Mouse (Mus musculus): ENCODE measurements around the gene Foxd1.
A peak's percentile ranks its signal among the peaks of the same experiment; 100 is the strongest.

Foxd1 gene

DNA sequence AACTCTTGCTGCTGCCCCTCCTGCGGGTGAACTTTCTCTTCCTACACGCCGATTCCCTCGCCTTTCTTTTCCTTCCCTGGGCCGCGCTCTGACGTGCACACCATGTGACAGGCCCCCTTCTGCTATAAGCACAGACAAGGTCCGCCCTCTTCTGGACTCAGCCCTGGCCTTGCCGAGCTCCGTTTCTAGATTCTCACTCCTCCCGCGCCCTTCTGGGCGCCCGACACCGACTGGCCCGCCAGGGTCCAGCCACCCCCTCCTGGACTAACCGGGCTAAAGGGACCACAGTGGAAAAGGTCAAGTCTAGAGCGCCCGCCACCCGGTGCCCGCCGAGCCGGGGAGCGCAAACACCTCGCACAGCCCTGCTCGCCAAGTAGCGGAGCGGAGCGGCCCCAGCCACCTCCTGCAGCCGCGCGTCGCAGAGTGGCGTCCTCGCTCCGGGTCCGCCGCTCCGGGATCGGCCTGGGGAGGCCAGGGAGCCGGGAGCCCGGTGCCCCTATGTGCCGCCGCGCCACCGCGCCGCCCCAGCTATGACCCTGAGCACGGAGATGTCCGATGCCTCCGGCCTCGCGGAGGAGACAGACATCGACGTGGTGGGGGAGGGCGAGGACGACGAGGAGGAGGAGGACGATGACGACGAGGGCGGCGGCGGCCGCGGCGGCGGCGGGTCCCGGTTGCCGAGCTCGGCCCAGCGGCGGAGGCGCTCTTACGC lies at the start of gene Foxd1:
Gene Foxd1 (plus strand): TSS at position 153 of the 712 bp plus-strand sequence.
- DNase-seq = no peak

DNA sequence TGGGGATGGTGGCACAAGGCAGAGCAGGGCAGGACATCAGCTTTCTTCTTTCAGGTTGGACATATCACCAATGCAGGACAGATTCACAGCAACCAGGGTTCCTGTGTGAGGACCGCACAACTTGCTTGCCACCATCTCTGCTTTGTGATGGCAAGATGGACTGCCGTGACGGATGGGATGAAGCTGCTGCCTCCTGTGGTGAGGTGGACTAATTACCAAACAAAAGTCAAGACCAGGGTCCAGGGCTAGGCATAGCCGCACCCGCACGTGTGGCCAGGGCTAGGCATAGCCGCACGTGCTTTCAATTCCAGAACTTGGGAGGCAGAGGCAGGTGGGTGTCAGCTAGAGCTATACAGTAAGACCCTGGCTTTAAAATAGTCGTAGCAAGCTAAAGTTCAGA lies 48.8 kb upstream of the Foxd1 start:
- DNase-seq = no peak

- no peak for DNase-seq
Measured at GRCm38 (mm10) chr13:98306393-98306792, 47.6 kb upstream of the Foxd1 start.

DNA sequence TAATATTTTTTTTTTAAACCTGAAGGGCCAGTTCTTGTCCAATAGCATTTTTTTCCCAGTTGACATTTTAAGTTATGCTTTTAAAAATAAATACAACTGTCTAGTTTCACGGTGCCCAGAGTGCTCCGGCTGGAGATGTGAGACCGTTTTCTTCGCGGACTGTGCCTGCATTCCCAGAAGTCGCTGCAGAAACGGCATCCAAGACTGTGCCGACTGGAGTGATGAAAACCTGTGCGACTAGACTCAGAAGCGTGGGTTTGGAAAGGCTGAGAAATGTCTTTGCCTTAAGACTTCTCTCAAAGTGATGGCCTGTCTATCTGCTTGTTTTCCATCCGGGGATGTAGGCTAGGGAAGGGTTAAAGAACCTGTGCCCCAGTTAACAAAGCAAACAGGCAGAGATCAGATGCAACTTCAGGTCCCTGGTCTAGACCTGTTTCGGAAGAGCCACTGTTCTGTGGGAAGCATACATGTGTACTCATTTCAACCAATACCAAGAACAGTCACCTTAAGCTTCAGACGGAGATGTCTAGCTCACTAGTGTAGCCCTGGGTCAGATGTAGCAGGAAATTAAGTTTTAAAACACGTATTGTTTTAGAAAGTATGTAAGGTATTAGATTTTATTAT lies 47.1 kb upstream of the Foxd1 start:
- no peak for DNase-seq

GRCm38 (mm10) chr13:98308004-98308403 lies 46.0 kb upstream of the Foxd1 start:
- DNase-seq = no peak

GRCm38 (mm10) chr13:98308724-98309123 lies 45.3 kb upstream of the Foxd1 start:
- DNase-seq = no peak

DNA sequence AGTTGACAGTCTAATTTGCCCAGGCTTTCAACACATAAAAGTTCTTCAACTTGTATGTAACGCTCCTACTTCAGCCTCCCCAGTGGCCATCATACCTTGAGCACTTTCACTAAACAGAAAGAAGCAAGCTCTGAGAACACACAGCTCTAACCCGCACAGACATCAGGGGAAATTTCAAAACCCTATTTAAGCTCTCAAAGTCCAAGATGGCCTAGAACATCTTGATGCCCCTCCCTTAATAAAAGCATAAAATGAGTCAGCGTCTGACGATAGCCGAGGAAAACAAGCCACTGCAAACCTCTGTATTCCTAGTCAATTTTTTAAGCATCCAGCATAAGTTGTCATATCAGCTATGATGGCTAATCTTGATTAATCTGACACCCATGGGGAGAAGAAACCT lies 42.4 kb upstream of the Foxd1 start:
- no peak for DNase-seq

DNA sequence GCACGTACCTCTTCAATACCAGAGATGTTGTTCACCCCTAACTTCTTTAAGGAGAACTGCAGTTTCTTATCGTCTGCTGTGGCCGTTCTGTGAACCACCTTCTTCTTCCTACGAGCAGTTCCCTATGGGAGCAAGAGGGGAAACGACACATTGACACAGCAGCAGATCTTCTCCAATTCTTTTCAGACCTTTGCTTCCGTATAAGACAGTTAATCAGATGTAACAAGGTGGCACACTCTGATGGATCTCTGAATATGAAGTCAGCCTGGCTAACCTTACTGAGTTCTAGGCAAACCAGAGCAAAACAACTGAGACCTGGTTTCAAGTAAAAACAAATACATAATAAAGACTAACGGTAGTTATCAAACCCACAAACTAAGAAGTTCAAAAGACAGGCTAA lies 40.4 kb upstream of the Foxd1 start:
- DNase-seq = no peak

DNA sequence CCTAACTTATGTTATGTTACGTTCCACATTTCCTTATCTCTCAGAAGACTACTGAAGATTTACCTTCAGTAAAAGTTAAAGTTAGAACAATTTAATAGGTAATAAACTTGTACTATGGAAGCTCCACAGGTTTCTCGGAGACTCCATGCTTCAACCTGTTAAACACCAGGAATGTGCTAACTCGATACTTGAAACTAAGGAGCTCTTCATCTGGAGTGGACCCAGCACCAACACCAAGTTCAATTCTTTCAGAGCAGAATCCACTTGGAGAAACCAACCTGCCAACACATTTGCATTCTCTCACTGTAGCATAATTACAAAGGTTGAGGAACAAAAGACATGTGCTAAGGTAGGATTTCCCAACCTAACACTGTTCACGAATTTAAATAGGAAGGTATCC lies 38.9 kb upstream of the Foxd1 start:
- no peak for DNase-seq

DNA sequence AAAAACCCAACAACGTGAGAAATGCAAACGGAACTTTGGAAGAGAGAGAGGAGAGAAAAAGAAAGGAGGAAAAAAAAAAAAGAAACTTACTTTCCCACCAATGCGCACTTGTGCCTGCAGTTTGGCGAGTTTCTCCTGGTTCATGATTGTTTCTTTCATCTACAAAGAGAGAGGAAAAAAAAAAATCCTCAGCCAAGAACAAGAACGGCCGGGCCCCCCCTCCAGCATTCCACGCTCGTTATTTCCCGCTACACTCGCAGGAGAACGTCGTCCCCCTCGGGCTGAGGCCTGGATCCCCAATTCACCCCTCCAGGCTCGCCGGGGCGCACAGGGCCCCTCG lies 37.9 kb upstream of the Foxd1 start:
- no peak for DNase-seq

GRCm38 (mm10) chr13:98316480-98317245 lies 37.4 kb upstream of the Foxd1 start, which contains the start of gene Btf3:
Gene Btf3, minus strand, starts transcription at chr13:98317006.
- DNase-seq = peak; percentile 95

GRCm38 (mm10) chr13:98317246-98317677 lies 36.8 kb upstream of the Foxd1 start:
- DNase-seq = no peak

DNA sequence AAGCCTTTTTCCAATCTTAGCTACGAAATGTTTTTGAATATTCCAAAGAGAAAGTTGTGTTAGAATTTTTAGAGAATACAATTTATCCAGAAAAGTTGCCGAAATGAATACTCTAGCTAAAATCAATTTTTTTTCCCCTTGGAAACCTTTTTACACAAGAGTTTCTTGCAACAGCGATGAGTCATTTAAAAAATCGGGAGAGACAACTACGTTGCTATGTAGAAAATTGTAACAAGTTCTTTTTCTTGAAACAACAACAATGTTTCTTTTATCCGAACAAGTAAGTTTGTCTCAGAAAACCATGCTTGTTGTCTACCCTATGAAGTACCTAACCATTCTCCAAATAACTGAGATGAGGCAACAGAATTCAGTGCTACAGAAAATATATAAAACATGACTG lies 36.1 kb upstream of the Foxd1 start:
- DNase-seq = no peak

GRCm38 (mm10) chr13:98325034-98325433 lies 29.0 kb upstream of the Foxd1 start:
- no peak for DNase-seq

DNA sequence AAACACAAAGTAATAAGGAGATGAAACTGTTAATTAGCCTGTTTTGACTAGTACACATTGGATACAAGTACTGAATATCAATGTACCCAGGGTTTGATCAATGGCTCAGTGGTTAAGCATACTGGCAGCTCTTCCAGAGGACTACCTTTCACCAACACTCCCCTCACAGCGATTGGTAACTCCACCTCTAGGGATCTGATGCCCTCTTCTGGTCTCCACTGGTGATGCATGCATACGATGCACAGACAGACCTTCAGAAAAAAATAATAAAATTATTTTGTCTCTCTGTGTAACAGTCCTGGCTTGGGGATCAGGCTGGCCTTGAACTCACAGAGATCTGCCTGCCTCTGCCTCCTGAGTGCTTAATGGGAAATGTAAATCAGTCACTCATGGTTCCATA lies 21.9 kb upstream of the Foxd1 start:
- DNase-seq = no peak

GRCm38 (mm10) chr13:98336205-98336604 lies 17.8 kb upstream of the Foxd1 start:
- no peak for DNase-seq

- no peak for DNase-seq
Measured at GRCm38 (mm10) chr13:98340506-98340905, 13.5 kb upstream of the Foxd1 start.

GRCm38 (mm10) chr13:98349491-98349890 lies 4.6 kb upstream of the Foxd1 start:
- DNase-seq = no peak

GRCm38 (mm10) chr13:98351527-98351926 lies 2.5 kb upstream of the Foxd1 start:
- DNase-seq = no peak

- no peak for DNase-seq
Measured at GRCm38 (mm10) chr13:98352381-98352975, 1.6 kb upstream of the Foxd1 start.

GRCm38 (mm10) chr13:98353709-98354089 lies 343 bp upstream of the Foxd1 start:
- DNase-seq = no peak

DNA sequence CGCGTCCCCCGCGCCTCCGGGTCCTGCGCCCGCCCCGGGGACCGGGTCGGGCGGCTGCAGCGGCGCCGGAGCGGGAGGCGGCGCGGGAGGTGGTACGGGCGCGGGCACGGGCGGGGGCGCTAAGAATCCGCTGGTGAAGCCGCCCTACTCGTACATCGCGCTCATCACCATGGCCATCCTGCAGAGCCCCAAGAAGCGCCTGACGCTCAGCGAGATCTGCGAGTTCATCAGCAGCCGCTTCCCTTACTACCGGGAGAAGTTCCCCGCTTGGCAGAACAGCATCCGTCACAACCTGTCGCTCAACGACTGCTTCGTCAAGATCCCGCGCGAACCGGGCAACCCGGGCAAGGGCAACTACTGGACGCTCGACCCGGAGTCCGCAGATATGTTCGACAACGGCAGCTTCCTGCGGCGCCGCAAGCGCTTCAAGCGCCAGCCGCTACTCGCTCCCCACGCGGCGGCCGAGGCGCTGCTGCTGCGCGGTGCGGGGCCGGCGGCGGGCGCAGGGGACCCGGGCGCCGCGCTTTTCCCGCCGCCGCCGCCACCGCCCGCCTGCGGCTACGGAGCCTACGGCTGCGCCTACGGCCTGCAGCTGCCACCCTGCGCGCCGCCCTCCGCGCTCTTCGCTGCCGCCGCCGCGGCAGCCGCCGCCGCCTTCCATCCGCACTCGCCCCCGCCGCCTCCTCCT lies 973 bp downstream of the Foxd1 start:
- no peak for DNase-seq

DNA sequence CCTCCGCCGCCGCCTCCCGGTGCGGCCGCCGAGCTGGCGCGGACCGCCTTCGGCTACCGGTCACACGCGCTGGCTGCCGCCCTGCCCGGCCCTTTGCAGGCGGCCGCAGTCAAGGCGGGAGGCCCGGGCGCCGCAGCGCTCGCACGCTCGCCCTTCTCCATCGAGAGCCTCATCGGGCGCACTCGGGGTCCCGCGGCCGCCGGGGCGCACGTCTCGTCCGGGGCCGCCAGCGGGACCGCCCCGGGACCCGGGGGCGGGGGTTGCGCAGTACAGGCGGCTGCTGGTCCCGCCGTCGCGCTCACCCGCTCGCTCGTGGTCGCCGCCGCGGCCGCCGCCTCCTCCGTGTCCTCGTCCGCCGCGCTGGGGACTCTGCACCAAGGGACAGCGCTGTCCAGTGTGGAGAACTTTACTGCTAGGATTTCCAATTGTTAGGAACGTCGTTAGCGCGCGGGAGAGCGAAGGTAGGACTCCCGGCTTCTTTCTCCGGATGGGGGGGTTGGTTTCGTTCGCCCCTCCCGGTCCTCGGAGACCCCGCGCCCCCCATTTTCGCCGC lies 1.6 kb downstream of the Foxd1 start:
- DNase-seq = no peak

Data from right cerebral cortex, adult 18-20 months (tissue).